Mouse (Mus musculus): ENCODE data around the gene Rapgef2.

- TF ChIP-seq GATA1 (IDR thresholded peaks at IDR 0.05; ENCODE audit: low read length) = no peak
- TF ChIP-seq TAL1 (IDR thresholded peaks at IDR 0.05; ENCODE audit: low read length) = no peak
Observed at GRCm38 (mm10) chr3:79190377-79190776, 95.9 kb downstream of the Rapgef2 start.
